Mouse (Mus musculus) embryo, embryonic 11.5 days (tissue): ENCODE data around the gene Olfr12.

Experiments
- DNase-seq: peaks from one replicate; pipeline ENCODE4 v3.0.0-alpha.2; 2012; ENCODE audit warnings: low read depth, low spot score

The Olfr12 gene

GRCm38 (mm10) chr1:92640393-92640792, 22.8 kb downstream of the Olfr12 start:
- DNase-seq: no peak

GRCm38 (mm10) chr1:92641514-92642272, 24.1 kb downstream of the Olfr12 start, which contains the start of gene Cops9:
Cops9 (minus strand) TSS chr1:92641985.
- peak; percentile 83 for DNase-seq

- no peak for DNase-seq
These were observed 26.1 kb downstream of the Olfr12 start for GRCm38 (mm10) chr1:92643691-92644090.

- DNase-seq: no peak
These were observed 27.3 kb downstream of the Olfr12 start for GRCm38 (mm10) chr1:92644916-92645315.

GRCm38 (mm10) chr1:92646111-92646510, 28.5 kb downstream of the Olfr12 start:
- DNase-seq: no peak

GRCm38 (mm10) chr1:92646601-92647000, 29.0 kb downstream of the Olfr12 start:
- no peak for DNase-seq

- no peak for DNase-seq
These were observed 29.4 kb downstream of the Olfr12 start for GRCm38 (mm10) chr1:92647026-92647425.

GRCm38 (mm10) chr1:92647752-92648151, 30.2 kb downstream of the Olfr12 start:
- DNase-seq: peak; percentile 63

- DNase-seq: no peak
These were observed 30.6 kb downstream of the Olfr12 start for GRCm38 (mm10) chr1:92648197-92648596.

- peak; percentile 65 for DNase-seq
These were observed 31.1 kb downstream of the Olfr12 start, which contains the start of gene Otos for GRCm38 (mm10) chr1:92648673-92649072. Otos (minus strand) TSS chr1:92648841.

- no peak for DNase-seq
These were observed 33.9 kb downstream of the Olfr12 start for GRCm38 (mm10) chr1:92651467-92651866.

GRCm38 (mm10) chr1:92653179-92653578, 35.6 kb downstream of the Olfr12 start:
- DNase-seq: no peak

GRCm38 (mm10) chr1:92654676-92655075, 37.1 kb downstream of the Olfr12 start:
- no peak for DNase-seq

- DNase-seq: no peak
These were observed 39.6 kb downstream of the Olfr12 start for GRCm38 (mm10) chr1:92657025-92657820.

GRCm38 (mm10) chr1:92659392-92659791, 41.8 kb downstream of the Olfr12 start:
- DNase-seq: no peak

- no peak for DNase-seq
These were observed 49.5 kb downstream of the Olfr12 start for GRCm38 (mm10) chr1:92667106-92667505.

GRCm38 (mm10) chr1:92669430-92669829, 51.8 kb downstream of the Olfr12 start:
- DNase-seq: no peak

GRCm38 (mm10) chr1:92671326-92671725, 53.7 kb downstream of the Olfr12 start:
- no peak for DNase-seq
